Mouse (Mus musculus) forebrain, embryonic 14.5 days (tissue): ENCODE results near the gene Atp1b3. TPM values are rescaled to one million over a fixed set of nuclear protein-coding genes. Genes with fewer than 3 reads are reported as not detected.

Source experiments
- ATAC-seq: fragments of 200-750 bp; cut with Nextera tagmentation; 2 replicates; pipeline ENCODE4 v1.8.0; 2017; ENCODE audit warnings: mild to moderate bottlenecking, moderate library complexity
- DNase-seq: peaks from one replicate; pipeline ENCODE4 v3.0.0-alpha.2; 2015; ENCODE audit warnings: low spot score
- H3K27ac ChIP-seq: fragments of 300-500 bp; sonication (generic); 2 replicates; pipeline ENCODE4 v1.5.1; 2014; ENCODE audit warnings: low read depth, mild to moderate bottlenecking, control low read depth, low read length, moderate library complexity
- H3K27me3 ChIP-seq: fragments of 300-500 bp; sonication (generic); replicated peaks from 2 replicates; pipeline ENCODE4 v1.6.1; 2014; ENCODE audit warnings: low read length, control low read depth, mixed read lengths; ENCODE audit not compliant: control insufficient read depth, insufficient read depth
- H3K36me3 ChIP-seq: fragments of 300-500 bp; sonication (generic); 2 replicates; pipeline ENCODE4 v1.6.1; 2014; ENCODE audit warnings: low read length, control low read depth; ENCODE audit not compliant: control insufficient read depth, insufficient read depth
- H3K4me1 ChIP-seq: fragments of 300-500 bp; sonication (generic); 2 replicates; pipeline ENCODE4 v1.6.1; 2014; ENCODE audit warnings: antibody characterized with exemption, low read length, control low read depth; ENCODE audit not compliant: control insufficient read depth, insufficient read depth
- H3K4me2 ChIP-seq: fragments of 300-500 bp; sonication (generic); 2 replicates; pipeline ENCODE4 v1.6.1; 2014; ENCODE audit warnings: mild to moderate bottlenecking, control low read depth, low read length
- H3K4me3 ChIP-seq: fragments of 300-500 bp; sonication (generic); 2 replicates; pipeline ENCODE4 v1.5.1; 2014; ENCODE audit warnings: low read depth, low read length, control low read depth
- H3K9ac ChIP-seq: fragments of 300-500 bp; sonication (generic); 2 replicates; pipeline ENCODE4 v1.6.1; 2014; ENCODE audit warnings: mild to moderate bottlenecking, low read length, control low read depth, moderate library complexity
- H3K9me3 ChIP-seq: fragments of 300-500 bp; sonication (generic); replicated peaks from 2 replicates; pipeline ENCODE4 v1.6.1; 2016; ENCODE audit warnings: low read length, control low read depth, mixed read lengths; ENCODE audit not compliant: control insufficient read depth
- WGBS: fragments of 180-500 bp; shearing (Covaris S2); extraction: QIAGEN DNeasy Blood & Tissue Kit; methylation state at CpG from one replicate; pipeline ENCODE4 v1.1.7; 2014; 5-methylcytosine and 5-hydroxymethylcytosine counted together
- polyA plus RNA-seq: library from polyadenylated mRNA; unstranded; fragments of >200 nt; fragmentation: Nextera tagmentation; extraction: Ambion mirVana; gene quantifications from 2 replicates; pipeline ENCODE4 v1.2.1, GENCODE M21; 2014

Atp1b3 gene
- polyA plus RNA-seq, 1 experiment from 2014 or later = 143 TPM

DNA sequence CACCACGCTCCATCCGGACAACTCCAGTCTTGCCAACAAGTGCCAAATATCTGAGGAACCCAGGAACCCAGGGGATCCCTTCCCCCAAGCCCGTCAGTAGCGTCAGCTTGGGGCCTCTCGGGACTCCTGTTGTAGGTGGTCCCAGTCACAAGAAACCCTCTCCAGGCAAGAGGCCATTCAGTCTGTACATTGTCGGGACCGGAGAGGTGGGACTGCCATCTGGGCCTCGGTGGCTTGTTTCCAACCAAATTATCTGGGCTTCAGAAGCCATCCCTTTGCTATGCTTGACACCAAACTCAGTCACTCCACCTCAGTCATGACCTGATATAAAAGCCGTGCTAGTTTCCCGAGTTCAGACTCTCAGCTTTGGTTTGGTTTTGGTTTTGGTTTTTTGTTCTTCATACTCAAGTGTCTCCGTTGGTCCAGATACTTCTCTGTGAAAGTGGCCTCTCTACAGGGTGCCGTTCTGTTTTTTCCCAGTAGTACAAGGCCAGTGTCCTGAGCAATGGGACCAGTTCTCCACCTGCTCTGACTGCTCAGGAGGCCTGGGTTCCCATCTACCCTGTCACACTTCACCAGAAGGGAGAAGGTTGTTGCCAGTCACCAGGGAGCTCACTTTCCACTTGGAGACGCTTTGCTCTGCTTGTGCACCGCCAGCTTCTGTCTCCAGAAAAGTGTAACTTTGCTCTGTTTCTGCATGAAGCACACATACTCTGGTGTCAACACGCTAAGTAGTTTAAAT lies 41.7 kb downstream of the Atp1b3 start:
- H3K4me3 ChIP-seq = no peak overlapping the region
- WGBS = 90% methylated on average over 15 of the region's 15 CpGs
- no peak for ATAC-seq

DNA sequence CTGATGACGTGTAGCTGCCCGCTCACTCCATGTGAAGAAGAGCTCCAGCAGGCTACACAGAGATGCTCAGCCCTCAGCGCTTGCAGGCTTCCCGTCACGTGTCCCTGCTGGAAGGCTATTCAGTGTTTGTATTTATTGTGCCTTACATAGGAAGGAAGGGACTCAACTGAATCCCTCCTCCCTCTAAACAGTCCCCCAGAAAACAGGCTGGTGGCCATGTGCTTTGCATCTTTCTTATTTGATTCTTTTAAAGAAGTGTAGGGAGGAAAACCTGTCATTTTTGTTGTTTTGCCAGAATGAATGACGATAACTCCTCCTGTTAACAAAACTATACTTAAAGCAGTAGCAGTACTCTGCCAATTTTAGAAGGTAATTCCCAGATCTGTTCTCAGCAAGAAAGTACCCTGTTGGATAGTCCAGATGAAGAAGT lies 43.7 kb downstream of the Atp1b3 start:
- H3K4me1 ChIP-seq = peaks cover 3% of the 10 kb centered on the region; the same call in 1 of the 2 replicates
- H3K9ac ChIP-seq = no peak overlapping the region
- no peak overlapping the region for H3K4me2 ChIP-seq
- H3K9me3 ChIP-seq = no peaks in the 10 kb centered on the region
- ATAC-seq (no peak; the same call in 1 of the 2 replicates), DNase-seq (no peak)
- no peaks in the 10 kb centered on the region for H3K27me3 ChIP-seq
- H3K36me3 ChIP-seq = peaks cover 38% of the 10 kb centered on the region
- H3K4me3 ChIP-seq = no peak overlapping the region
- H3K27ac ChIP-seq = no peak overlapping the region
- WGBS = 85% methylated on average over 6 of the region's 6 CpGs

More for the DNA sequence above, 41.7 kb downstream of the Atp1b3 start:
- no peak overlapping the region for H3K27ac ChIP-seq
- DNase-seq = no peak
- H3K27me3 ChIP-seq = no peaks in the 10 kb centered on the region
- peaks cover 3% of the 10 kb centered on the region; the same call in 1 of the 2 replicates for H3K4me1 ChIP-seq
- H3K36me3 ChIP-seq = peaks cover 28% of the 10 kb centered on the region
- H3K4me2 ChIP-seq = no peak overlapping the region
- no peak overlapping the region for H3K9ac ChIP-seq
- H3K9me3 ChIP-seq = no peaks in the 10 kb centered on the region

GRCm38 (mm10) chr9:96319333-96319732 lies 44.9 kb downstream of the Atp1b3 start:
- DNase-seq = no peak
- Histone ChIP-seq H3K36me3 (peaks cover 45% of the 10 kb centered on the region), H3K27me3 (no peaks in the 10 kb centered on the region), H3K4me2 (no peak overlapping the region), H3K4me3 (no peak overlapping the region), H3K4me1 (peaks cover under 1% of the 10 kb centered on the region; the same call in 1 of the 2 replicates), H3K9me3 (no peaks in the 10 kb centered on the region), H3K9ac (no peak overlapping the region), H3K27ac (no peak overlapping the region)
- 96% methylated on average over 5 of the region's 5 CpGs for WGBS
- ATAC-seq = no peak

- WGBS = 96% methylated on average over 3 of the region's 3 CpGs
- ATAC-seq = no peak
- Histone ChIP-seq H3K9ac (no peak overlapping the region), H3K4me1 (no peaks in the 10 kb centered on the region), H3K27me3 (no peaks in the 10 kb centered on the region), H3K27ac (no peak overlapping the region), H3K4me3 (no peak overlapping the region), H3K36me3 (peaks cover 40% of the 10 kb centered on the region), H3K4me2 (no peak overlapping the region), H3K9me3 (no peaks in the 10 kb centered on the region)
- no peak for DNase-seq
These were observed 52.2 kb downstream of the Atp1b3 start for GRCm38 (mm10) chr9:96312074-96312473.

DNA sequence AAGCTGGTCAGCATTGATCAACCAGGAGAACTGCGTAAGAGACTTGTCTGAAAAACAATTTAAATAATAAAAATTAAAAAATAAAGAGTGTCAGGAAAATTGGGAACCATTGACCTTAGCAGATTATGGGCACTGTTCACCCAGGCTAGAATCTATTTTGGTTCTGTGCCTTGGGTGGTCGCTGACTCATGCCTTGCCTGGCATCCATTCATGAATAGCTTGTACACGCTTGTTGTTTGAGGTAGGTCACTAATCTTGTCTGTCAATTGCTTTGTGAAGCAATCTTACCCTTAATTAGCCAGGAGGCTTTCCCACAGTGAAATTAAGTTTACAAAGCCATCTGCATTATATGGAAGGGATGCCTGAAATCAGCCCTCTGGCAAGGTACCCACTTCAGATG lies 55.4 kb downstream of the Atp1b3 start:
- Histone ChIP-seq H3K9ac (no peak overlapping the region), H3K4me3 (no peak overlapping the region), H3K36me3 (peaks cover 34% of the 10 kb centered on the region), H3K27me3 (no peaks in the 10 kb centered on the region), H3K9me3 (no peaks in the 10 kb centered on the region), H3K27ac (no peak overlapping the region), H3K4me2 (no peak overlapping the region), H3K4me1 (no peaks in the 10 kb centered on the region)
- ATAC-seq (no peak), DNase-seq (peak; percentile 11)
- 38% methylated on average over 3 of the region's 3 CpGs for WGBS

DNA sequence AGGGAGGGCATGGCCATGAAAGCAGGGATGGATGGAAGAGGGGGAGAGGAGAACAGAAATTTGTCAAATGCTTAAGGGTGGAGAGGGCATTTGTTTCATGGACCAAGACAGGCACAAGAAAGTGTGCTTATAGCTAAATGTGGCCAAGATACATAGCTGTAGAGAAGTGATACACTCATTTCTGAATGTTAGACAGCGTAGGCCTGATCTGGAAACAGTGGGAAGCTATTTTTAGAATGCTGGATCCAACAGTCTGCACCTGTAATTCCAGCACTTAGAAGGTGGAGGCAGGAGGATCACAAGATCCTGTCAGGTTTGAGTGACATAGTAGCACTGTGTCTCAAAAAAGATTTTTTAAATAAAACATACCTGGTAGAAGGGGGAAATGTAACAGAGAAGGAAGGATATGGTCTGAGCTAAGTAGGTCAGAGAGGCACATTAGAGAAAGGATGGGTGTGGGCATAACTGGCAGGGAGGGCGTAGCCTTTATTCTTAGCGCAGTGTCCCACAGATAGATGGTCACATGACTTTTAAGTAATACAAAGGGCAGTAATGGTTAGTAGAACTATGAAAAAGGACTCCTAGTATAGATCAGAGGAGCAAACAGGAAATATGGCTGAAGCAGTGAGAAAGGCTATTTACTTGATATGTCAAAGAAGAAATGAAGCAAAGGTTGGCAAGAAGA lies 64.8 kb downstream of the Atp1b3 start:
- Histone ChIP-seq H3K9ac (no peak overlapping the region), H3K36me3 (peaks cover 61% of the 10 kb centered on the region), H3K27me3 (no peaks in the 10 kb centered on the region), H3K4me3 (no peak overlapping the region), H3K4me1 (no peaks in the 10 kb centered on the region), H3K27ac (no peak overlapping the region), H3K9me3 (no peaks in the 10 kb centered on the region), H3K4me2 (no peak overlapping the region)
- DNase-seq = no peak
- ATAC-seq = no peak
- 98% methylated on average over 3 of the region's 3 CpGs for WGBS

DNA sequence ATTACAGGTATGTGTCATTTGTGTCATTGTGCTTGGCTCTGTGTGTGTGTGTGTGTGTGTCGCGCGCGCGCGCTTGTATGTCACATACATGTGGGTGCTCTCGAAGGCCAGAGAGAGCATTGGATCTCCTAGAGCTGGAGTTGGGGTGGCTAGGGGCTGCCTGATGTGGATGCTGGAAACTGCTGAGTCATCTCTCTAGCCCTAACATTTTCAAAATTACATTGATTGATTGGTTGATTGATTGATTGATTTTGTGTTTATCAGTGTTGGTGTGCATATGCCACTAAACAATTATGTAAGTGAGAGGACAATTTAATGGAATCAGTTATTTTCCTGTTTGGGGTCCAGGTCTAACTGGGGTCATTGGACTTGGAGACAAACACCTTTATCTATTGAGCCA lies 72.1 kb downstream of the Atp1b3 start:
- Histone ChIP-seq H3K4me3 (no peak overlapping the region), H3K27me3 (no peaks in the 10 kb centered on the region), H3K4me2 (no peak overlapping the region), H3K36me3 (peaks cover 29% of the 10 kb centered on the region), H3K9me3 (no peaks in the 10 kb centered on the region), H3K9ac (no peak overlapping the region), H3K27ac (no peak overlapping the region), H3K4me1 (no peaks in the 10 kb centered on the region)
- DNase-seq (no peak), ATAC-seq (no peak)
- WGBS = over 99% methylated on average over 7 of the region's 7 CpGs

DNA sequence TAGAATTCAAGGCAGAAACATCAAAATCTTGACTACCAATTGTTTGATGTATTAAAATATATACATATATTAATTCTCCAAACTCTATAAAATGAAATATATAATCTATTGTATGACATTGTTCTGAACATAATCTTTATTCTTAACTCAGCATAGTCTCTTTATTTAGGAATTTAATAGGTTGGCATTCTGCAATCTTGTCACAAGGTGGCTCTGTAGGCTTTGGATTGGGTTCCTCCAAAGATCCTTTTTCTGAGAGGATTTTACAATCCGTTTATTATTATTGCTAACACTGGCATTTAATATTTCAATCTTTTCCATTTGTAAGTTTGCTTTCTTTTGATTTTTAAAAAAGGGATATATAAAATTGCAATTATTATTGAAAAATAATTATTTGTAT lies 79.3 kb downstream of the Atp1b3 start:
- peak; percentile 71 for DNase-seq
- no peaks in the 10 kb centered on the region for H3K27me3 ChIP-seq
- no peak overlapping the region for H3K4me3 ChIP-seq
- no peak for ATAC-seq
- WGBS = 32% methylated on average over 1 of the region's 1 CpGs
- no peak overlapping the region for H3K4me2 ChIP-seq
- no peaks in the 10 kb centered on the region for H3K9me3 ChIP-seq
- no peak overlapping the region for H3K9ac ChIP-seq
- H3K4me1 ChIP-seq = no peaks in the 10 kb centered on the region
- no peak overlapping the region for H3K27ac ChIP-seq
- H3K36me3 ChIP-seq = 0 out of 2 replicates have a peak, but pooled peaks cover 3% of the 10 kb centered on the region
